Mouse (Mus musculus) neural tube, embryonic 14.5 days (tissue): ENCODE measurements around the gene Tns2. TPM values are rescaled to one million over a fixed set of nuclear protein-coding genes. Genes with fewer than 3 reads are reported as not detected.

ENCODE experiments used
- ATAC-seq: fragments of 200-750 bp; cut with Nextera tagmentation; 2 replicates; pipeline ENCODE4 v1.8.0; 2017; ENCODE audit warnings: low read depth, mild to moderate bottlenecking, moderate TSS enrichment, moderate library complexity
- H3K27ac ChIP-seq: fragments of 300-500 bp; sonication (generic); 2 replicates; pipeline ENCODE4 v1.5.1; 2014; ENCODE audit warnings: low read depth, mild to moderate bottlenecking, control low read depth, low read length, moderate library complexity, mixed read lengths
- H3K27me3 ChIP-seq: fragments of 300-500 bp; sonication (generic); 2 replicates; pipeline ENCODE4 v1.6.1; 2014; ENCODE audit warnings: low read length; ENCODE audit not compliant: control insufficient read depth, insufficient read depth
- H3K36me3 ChIP-seq: fragments of 300-500 bp; sonication (generic); 2 replicates; pipeline ENCODE4 v1.6.1; 2014; ENCODE audit warnings: low read length, mixed read lengths; ENCODE audit not compliant: control insufficient read depth, insufficient read depth
- H3K4me1 ChIP-seq: fragments of 300-500 bp; sonication (generic); 2 replicates; pipeline ENCODE4 v1.6.1; 2014; ENCODE audit warnings: low read length; ENCODE audit not compliant: control insufficient read depth, insufficient read depth
- H3K4me2 ChIP-seq: fragments of 300-500 bp; sonication (generic); 2 replicates; pipeline ENCODE4 v1.6.1; 2014; ENCODE audit warnings: mild to moderate bottlenecking, low read depth, low read length, control low read depth
- H3K4me3 ChIP-seq: fragments of 300-500 bp; sonication (generic); 2 replicates; pipeline ENCODE4 v1.5.1; 2014; ENCODE audit warnings: low read depth, low read length, control low read depth, mixed read lengths
- H3K9ac ChIP-seq: fragments of 300-500 bp; sonication (generic); replicated peaks from 2 replicates; pipeline ENCODE4 v1.6.1; 2014; ENCODE audit warnings: low read depth, mild to moderate bottlenecking, control low read depth, low read length, mixed read lengths
- H3K9me3 ChIP-seq: fragments of 300-500 bp; sonication (generic); 2 replicates; pipeline ENCODE4 v1.6.1; 2016; ENCODE audit warnings: low read length; ENCODE audit not compliant: control insufficient read depth
- WGBS: fragments of 180-500 bp; shearing (Covaris S2); extraction: QIAGEN DNeasy Blood & Tissue Kit; methylation state at CpG from one replicate; pipeline ENCODE4 v1.1.7; 2014; 5-methylcytosine and 5-hydroxymethylcytosine counted together
- polyA plus RNA-seq: library from polyadenylated mRNA; unstranded; fragments of >200 nt; fragmentation: Nextera tagmentation; extraction: Ambion mirVana; gene quantifications from 2 replicates; pipeline ENCODE4 v1.2.1, GENCODE M21; 2014

Gene Tns2
- polyA plus RNA-seq: 4.3 and 9.5 TPM in 2 replicates

GRCm38 (mm10) chr15:102100161-102100981, at the start of gene Tns2:
Gene Tns2 (plus strand): TSS chr15:102100413.
- peaks cover 12% of the 10 kb centered on the region; the same call in 1 of the 2 replicates for H3K36me3 ChIP-seq
- H3K9me3 ChIP-seq: no peaks in the 10 kb centered on the region
- ATAC-seq: peak; percentile 47
- H3K4me3 ChIP-seq: peak within 1 kb of the TSS; percentile 43
- H3K9ac ChIP-seq: peak within 1 kb of the TSS; percentile 57
- H3K27me3 ChIP-seq: no peaks in the 10 kb centered on the region
- peak within 1 kb of the TSS; percentile 44; the same call in 1 of the 2 replicates for H3K27ac ChIP-seq
- 1% methylated on average over 44 of the region's 82 CpGs for WGBS
- peaks cover 11% of the 10 kb centered on the region for H3K4me1 ChIP-seq
- peak within 1 kb of the TSS; percentile 76 for H3K4me2 ChIP-seq

GRCm38 (mm10) chr15:102051920-102052683, 48.1 kb upstream of the Tns2 start:
- peak; percentile 87 for ATAC-seq
- Histone ChIP-seq H3K4me2 (peak overlapping the region; percentile 66), H3K4me3 (peak overlapping the region; percentile 44), H3K4me1 (no peaks in the 10 kb centered on the region), H3K27ac (peak overlapping the region; percentile 67), H3K9ac (peak overlapping the region; percentile 64), H3K27me3 (no peaks in the 10 kb centered on the region), H3K9me3 (no peaks in the 10 kb centered on the region), H3K36me3 (no peaks in the 10 kb centered on the region)
- under 1% methylated on average over 27 of the region's 33 CpGs for WGBS

GRCm38 (mm10) chr15:102056495-102057174, 43.6 kb upstream of the Tns2 start:
- Histone ChIP-seq H3K4me1 (no peaks in the 10 kb centered on the region), H3K4me3 (no peak overlapping the region), H3K36me3 (no peaks in the 10 kb centered on the region), H3K4me2 (no peak overlapping the region), H3K27me3 (no peaks in the 10 kb centered on the region), H3K27ac (no peak overlapping the region), H3K9me3 (no peaks in the 10 kb centered on the region), H3K9ac (no peak overlapping the region)
- ATAC-seq: no peak
- WGBS: 93% methylated on average over 15 of the region's 15 CpGs

DNA sequence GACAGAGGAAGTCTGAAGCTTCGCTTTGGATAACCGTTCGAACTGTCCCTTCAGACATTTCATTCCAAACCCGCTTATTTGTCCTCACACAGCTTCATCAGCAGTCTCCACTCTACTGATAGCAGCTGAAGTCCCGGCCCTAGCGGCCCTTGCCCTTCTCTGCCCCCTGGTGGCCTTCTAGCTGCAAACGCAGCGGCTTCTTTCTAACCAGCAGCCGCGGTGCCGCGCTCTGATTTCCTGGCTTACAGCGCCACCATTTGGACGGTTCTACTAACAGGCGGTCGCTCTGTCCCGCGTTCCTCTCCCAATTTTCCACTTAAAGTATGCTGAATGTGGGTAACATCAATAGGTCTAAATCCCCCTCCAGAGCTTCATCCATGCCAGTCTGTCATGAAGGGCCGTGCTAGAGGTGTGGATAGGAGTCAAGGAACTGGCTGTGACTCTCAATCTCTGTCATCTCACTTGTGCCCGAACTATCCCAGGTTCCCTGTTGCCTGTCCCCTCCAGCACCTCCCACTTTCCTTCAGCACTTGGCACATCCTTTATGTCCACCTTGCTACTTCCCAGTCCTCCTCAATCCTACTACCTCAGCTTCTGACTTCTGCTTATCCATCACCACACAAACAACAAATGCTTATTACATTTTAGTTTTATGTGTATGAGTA, 34.4 kb upstream of the Tns2 start:
- H3K9ac ChIP-seq: no peak overlapping the region
- no peak overlapping the region for H3K4me3 ChIP-seq
- no peaks in the 10 kb centered on the region for H3K9me3 ChIP-seq
- no peak overlapping the region for H3K4me2 ChIP-seq
- H3K27me3 ChIP-seq: no peaks in the 10 kb centered on the region
- no peaks in the 10 kb centered on the region for H3K4me1 ChIP-seq
- H3K36me3 ChIP-seq: no peaks in the 10 kb centered on the region
- H3K27ac ChIP-seq: no peak overlapping the region
- 7% methylated on average over 20 of the region's 20 CpGs for WGBS
- ATAC-seq: peak; percentile 91

- Histone ChIP-seq H3K4me3 (no peak overlapping the region), H3K36me3 (no peaks in the 10 kb centered on the region), H3K27me3 (peaks cover 4% of the 10 kb centered on the region; the same call in 1 of the 2 replicates), H3K4me1 (peaks cover 16% of the 10 kb centered on the region), H3K27ac (no peak overlapping the region), H3K9ac (no peak overlapping the region), H3K4me2 (no peak overlapping the region), H3K9me3 (no peaks in the 10 kb centered on the region)
- 78% methylated on average over 13 of the region's 13 CpGs for WGBS
- ATAC-seq: no peak
These were observed 29.4 kb upstream of the Tns2 start for GRCm38 (mm10) chr15:102070476-102071467.

DNA sequence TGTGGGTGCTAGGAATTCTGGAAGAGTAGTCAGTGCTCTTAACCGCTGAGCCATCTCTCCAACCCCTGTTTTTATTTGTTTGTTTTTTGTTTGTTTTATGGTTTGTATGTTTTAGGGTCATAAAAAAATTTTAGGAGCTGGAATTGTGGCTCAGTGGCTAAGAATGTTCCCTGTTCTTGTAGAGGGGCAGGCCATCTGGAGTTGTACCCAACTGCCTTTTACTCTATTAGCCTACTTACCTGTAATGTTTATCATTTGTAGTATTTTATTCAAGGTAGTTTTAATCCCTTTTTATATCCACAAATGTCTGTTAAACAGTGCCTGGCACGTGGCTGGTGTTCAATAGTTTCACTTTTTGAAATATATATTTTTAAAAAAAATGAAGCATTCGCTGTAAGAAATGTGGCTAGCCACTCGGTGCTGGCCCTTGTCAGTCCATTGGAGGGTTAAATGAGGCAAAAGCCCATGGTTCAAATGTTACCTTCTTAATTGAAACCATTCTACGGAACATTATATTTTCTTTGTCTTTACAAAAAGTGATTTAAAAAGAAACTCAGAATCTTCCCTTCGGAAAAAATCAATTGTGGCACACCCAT, 27.2 kb upstream of the Tns2 start:
- WGBS: 16% methylated on average over 6 of the region's 6 CpGs
- H3K9me3 ChIP-seq: no peaks in the 10 kb centered on the region
- peaks cover 21% of the 10 kb centered on the region for H3K4me1 ChIP-seq
- no peak overlapping the region for H3K27ac ChIP-seq
- peaks cover 4% of the 10 kb centered on the region; the same call in 1 of the 2 replicates for H3K27me3 ChIP-seq
- ATAC-seq: peak; percentile 23
- no peaks in the 10 kb centered on the region for H3K36me3 ChIP-seq
- H3K9ac ChIP-seq: no peak overlapping the region
- peak overlapping the region; percentile 97 for H3K4me3 ChIP-seq
- H3K4me2 ChIP-seq: peak overlapping the region; percentile 50

GRCm38 (mm10) chr15:102073559-102074069, 26.6 kb upstream of the Tns2 start, which contains the start of gene Eif4b:
Gene Eif4b (plus strand): TSS chr15:102073773.
- no peaks in the 10 kb centered on the region for H3K9me3 ChIP-seq
- H3K36me3 ChIP-seq: no peaks in the 10 kb centered on the region
- peak within 1 kb of the TSS; percentile 89 for H3K4me2 ChIP-seq
- peaks cover 21% of the 10 kb centered on the region for H3K4me1 ChIP-seq
- H3K9ac ChIP-seq: peak within 1 kb of the TSS; percentile 94
- H3K4me3 ChIP-seq: peak within 1 kb of the TSS; percentile 97
- peaks cover 4% of the 10 kb centered on the region; the same call in 1 of the 2 replicates for H3K27me3 ChIP-seq
- WGBS: under 1% methylated on average over 52 of the region's 58 CpGs
- ATAC-seq: peak; percentile 91
- H3K27ac ChIP-seq: peak within 1 kb of the TSS; percentile 98
